13 mouse cellular contexts compared by ENCODE assay signal in genomic region chr1:169139507-169139906, GRCm38 (mm10).
A peak's percentile ranks its signal among the peaks of the same experiment; 100 is the strongest.
DNase-seq lines count a peak whose midpoint lies in the region; ATAC-seq and TF ChIP-seq lines count a peak whose summit lies in the region.
"Had no signal": no experiment of that assay in that cellular context is flagged by ENCODE, and none has a peak within 500 bp of the region (broad histone marks: within the 10 kb centered on the region; RNA-seq: fewer than 3 reads in every experiment).

No protein-coding gene starts in this region.

- H3K4me1 ChIP-seq in forebrain, embryonic 14.5 days (ENCODE audit: control insufficient read depth, insufficient read depth, low read length) = no peaks in the 10 kb centered on the region
- 0 out of 2 replicates have a peak, but pooled peaks cover 7% of the 10 kb centered on the region for H3K4me1 ChIP-seq in forebrain, embryonic 15.5 days
- H3K4me1 ChIP-seq in hindbrain, embryonic 12.5 days = peaks cover 7% of the 10 kb centered on the region; the same call in 1 of the 2 replicates
- no peaks in the 10 kb centered on the region for H3K4me1 ChIP-seq in thymus, adult 2 months (replicated peaks; ENCODE audit: control insufficient read depth, insufficient read depth, low read length)

- no peaks in the 10 kb centered on the region for H3K36me3 ChIP-seq in forebrain, embryonic 14.5 days (ENCODE audit: control insufficient read depth, insufficient read depth, low read length)
- H3K36me3 ChIP-seq in forebrain, embryonic 15.5 days = no peaks in the 10 kb centered on the region
- no peaks in the 10 kb centered on the region for H3K36me3 ChIP-seq in hindbrain, embryonic 12.5 days
- no peaks in the 10 kb centered on the region for H3K36me3 ChIP-seq in thymus, adult 2 months (ENCODE audit: control insufficient read depth, insufficient read depth, low read length)
- H3K36me3 ChIP-seq: embryonic facial prominence, embryonic 13.5 days; hindbrain, embryonic 15.5 days had no signal

- no peak overlapping the region for H3K4me2 ChIP-seq in forebrain, embryonic 14.5 days (ENCODE audit: low read length)
- H3K4me2 ChIP-seq in forebrain, embryonic 15.5 days (replicated peaks) = no peak overlapping the region
- no peak overlapping the region for H3K4me2 ChIP-seq in hindbrain, embryonic 12.5 days (replicated peaks)
- H3K4me2 ChIP-seq: embryonic facial prominence, embryonic 13.5 days; hindbrain, embryonic 15.5 days had no signal

- no peak overlapping the region for H3K9ac ChIP-seq in forebrain, embryonic 14.5 days (ENCODE audit: low read length)
- no peak overlapping the region for H3K9ac ChIP-seq in forebrain, embryonic 15.5 days (replicated peaks)
- H3K9ac ChIP-seq in hindbrain, embryonic 12.5 days = no peak overlapping the region
- H3K9ac ChIP-seq: embryonic facial prominence, embryonic 13.5 days; hindbrain, embryonic 15.5 days had no signal

- WGBS in forebrain, embryonic 14.5 days = 60% methylated on average over 5 of the region's 5 CpGs
- WGBS in forebrain, embryonic 15.5 days = 35% methylated on average over 5 of the region's 5 CpGs
- 45% methylated on average over 5 of the region's 5 CpGs for WGBS in hindbrain, embryonic 12.5 days
- WGBS in thymus, adult 2 months = 91% methylated on average over 5 of the region's 5 CpGs

- no peak for TF ChIP-seq CTCF in thymus, adult 2 months (IDR thresholded peaks at IDR 0.05; ENCODE audit: borderline replicate concordance, control insufficient read depth, extremely low read depth, insufficient read depth, low read length, poor library complexity)

- no peak for TF ChIP-seq POLR2A in thymus, adult 2 months (IDR thresholded peaks at IDR 0.05; ENCODE audit: control insufficient read depth, extremely low read depth, insufficient read depth, low read length, poor library complexity)

- no peak; the same call in 1 of the 2 replicates for ATAC-seq in forebrain, embryonic 14.5 days
- no peak for ATAC-seq in forebrain, embryonic 15.5 days (replicated peaks)
- peak; percentile 89 for ATAC-seq in hindbrain, embryonic 12.5 days (ENCODE audit: low FRiP score)
- ATAC-seq in megakaryocyte-erythroid progenitor cell, adult 5-6 weeks (replicated peaks; ENCODE audit: low FRiP score, low TSS enrichment, poor library complexity, severe bottlenecking) = no peak

- DNase-seq in forebrain, embryonic 14.5 days (ENCODE audit: low spot score) = peak; percentile 31
- peak; percentile 17 for DNase-seq in Muller cell, postnatal 12 days (ENCODE audit: inconsistent ontology term)
- DNase-seq in kidney, postnatal 14 days = peak; percentile 69
- no peak for DNase-seq in lung, adult 18-20 months
- no peak for DNase-seq in thymus, adult 2 months
- DNase-seq: gastrocnemius, postnatal 36 days; liver; lung, postnatal 4 days had no signal

- no peak overlapping the region for H3K27ac ChIP-seq in forebrain, embryonic 14.5 days (ENCODE audit: low read depth, low read length)
- no peak overlapping the region for H3K27ac ChIP-seq in forebrain, embryonic 15.5 days (replicated peaks)
- H3K27ac ChIP-seq in hindbrain, embryonic 12.5 days = peak overlapping the region; percentile 64
- no peak overlapping the region for H3K27ac ChIP-seq in thymus, adult 2 months (ENCODE audit: control insufficient read depth, insufficient read depth, low read length)
- H3K27ac ChIP-seq: embryonic facial prominence, embryonic 13.5 days had no signal

- no peak overlapping the region for H3K4me3 ChIP-seq in forebrain, embryonic 14.5 days (ENCODE audit: low read depth, low read length)
- H3K4me3 ChIP-seq in forebrain, embryonic 15.5 days = no peak overlapping the region
- H3K4me3 ChIP-seq in hindbrain, embryonic 12.5 days = no peak overlapping the region
- no peak overlapping the region for H3K4me3 ChIP-seq in thymus, adult 2 months (ENCODE audit: control insufficient read depth, insufficient read depth, low read length)
- H3K4me3 ChIP-seq: embryonic facial prominence, embryonic 13.5 days; hindbrain, embryonic 15.5 days had no signal

- no peaks in the 10 kb centered on the region for H3K9me3 ChIP-seq in forebrain, embryonic 14.5 days (replicated peaks; ENCODE audit: control insufficient read depth, low read length)
- H3K9me3 ChIP-seq in forebrain, embryonic 15.5 days = peaks cover 3% of the 10 kb centered on the region; the same call in 1 of the 2 replicates
- H3K9me3 ChIP-seq in hindbrain, embryonic 12.5 days (replicated peaks) = no peaks in the 10 kb centered on the region
- H3K9me3 ChIP-seq: hindbrain, embryonic 15.5 days had no signal

- H3K27me3 ChIP-seq in forebrain, embryonic 14.5 days (replicated peaks; ENCODE audit: control insufficient read depth, insufficient read depth, low read length) = no peaks in the 10 kb centered on the region
- no peaks in the 10 kb centered on the region for H3K27me3 ChIP-seq in forebrain, embryonic 15.5 days
- no peaks in the 10 kb centered on the region for H3K27me3 ChIP-seq in hindbrain, embryonic 12.5 days
- H3K27me3 ChIP-seq in thymus, adult 2 months (ENCODE audit: control insufficient read depth, insufficient read depth, low read length) = no peaks in the 10 kb centered on the region
- H3K27me3 ChIP-seq: embryonic facial prominence, embryonic 13.5 days; hindbrain, embryonic 15.5 days had no signal

Comparison
In these comparisons a context has a peak if more than half of its experiments do, and no peak if none do; other contexts are left out.
1. DNase-seq: peak in forebrain, embryonic 14.5 days (single experiment), Muller cell, postnatal 12 days (single experiment) and kidney, postnatal 14 days (single experiment); none in lung, adult 18-20 months (0 of 2) and thymus, adult 2 months (single experiment).